Mouse (Mus musculus) MEL (cell line): ENCODE measurements around the gene Fmnl2.

Source experiments
- CTCF ChIP-seq, 3 experiments: IDR thresholded peaks in 2 of 3; conservative IDR thresholded peaks in 1 of 3; 2 replicates each; pipeline ENCODE4 v1.5.1; 2011 to 2012; ENCODE audit warnings: low read length in 3 of 3, low read depth in 2 of 3, mild to moderate bottlenecking in 2 of 3, improper control_type of control experiment in 1 of 3, inconsistent platforms in 1 of 3, mixed read lengths in 1 of 3, moderate library complexity in 1 of 3; ENCODE audit not compliant: control insufficient read depth in 1 of 3, insufficient read depth in 1 of 3, poor library complexity in 1 of 3, severe bottlenecking in 1 of 3
- NELFE ChIP-seq: IDR thresholded peaks from 2 replicates; pipeline ENCODE4 v1.6.1; 2011; ENCODE audit warnings: low read depth, low read length, improper control_type of control experiment
- USF1 ChIP-seq: IDR thresholded peaks from 2 replicates; pipeline ENCODE4 v1.6.1; 2014; ENCODE audit warnings: low read depth, mild to moderate bottlenecking, inconsistent platforms, low read length, improper control_type of control experiment, moderate library complexity
- ZNF384 ChIP-seq: IDR thresholded peaks from 2 replicates; pipeline ENCODE4 v1.6.1; 2012; ENCODE audit warnings: low read depth, mild to moderate bottlenecking, inconsistent platforms, low read length, improper control_type of control experiment

DNA sequence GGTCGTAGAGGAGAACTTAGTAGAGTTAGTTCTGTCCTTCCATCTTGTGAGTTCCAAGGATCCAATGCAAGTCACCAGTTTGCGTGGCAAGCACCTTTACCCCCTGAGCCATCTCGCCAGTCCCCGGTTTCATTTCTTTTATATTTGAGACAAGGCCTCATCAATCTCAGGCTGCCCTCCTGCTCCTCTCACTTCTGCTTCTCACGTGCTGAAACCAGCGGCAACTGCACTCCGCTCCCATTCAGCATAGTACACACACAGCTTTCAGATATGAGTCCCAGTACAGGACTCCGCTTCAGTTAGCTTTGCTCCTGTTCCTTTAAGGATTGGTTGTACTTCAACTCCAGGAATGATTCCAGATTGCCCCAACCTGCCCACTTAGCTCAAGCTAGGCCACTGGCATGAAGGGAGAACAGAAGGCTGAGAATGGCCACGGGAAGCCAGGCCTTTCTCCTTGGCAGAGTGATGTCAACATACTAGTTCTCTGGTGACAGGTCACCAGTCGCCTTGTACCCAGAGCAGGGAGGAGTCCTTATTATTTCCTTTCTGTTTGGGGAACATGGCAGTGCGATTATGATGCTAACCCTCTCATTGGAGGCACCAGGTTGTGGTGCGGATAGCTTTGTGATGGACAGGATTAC is 109.3 kb downstream of the Fmnl2 start:
- no peak for TF ChIP-seq CTCF (IDR thresholded peaks at IDR 0.05 in 2 of 3, conservative IDR thresholded peaks at IDR 0.05 in 1 of 3; ENCODE audit: control insufficient read depth in 1 of 3, insufficient read depth in 1 of 3, low read depth in 2 of 3, low read length in 3 of 3, poor library complexity in 1 of 3, severe bottlenecking in 1 of 3)
- no peak for TF ChIP-seq ZNF384
- TF ChIP-seq USF1, result no peak
- TF ChIP-seq NELFE, result no peak
